Mouse (Mus musculus) kidney, postnatal 10 days (tissue): Measurements from ENCODE around the gene Rps8.
A peak's percentile ranks its signal among the peaks of the same experiment; 100 is the strongest.

ENCODE experiments used
- DNase-seq: peaks from one replicate; pipeline ENCODE4 v3.0.0; 2021; ENCODE audit warnings: mixed read lengths

Rps8 gene

GRCm38 (mm10) chr4:117148047-117148713 is 7.9 kb downstream of the Rps8 start:
- no peak for DNase-seq

GRCm38 (mm10) chr4:117146176-117146575 is 9.9 kb downstream of the Rps8 start:
- peak; percentile 92 for DNase-seq

GRCm38 (mm10) chr4:117145248-117145647 is 10.8 kb downstream of the Rps8 start:
- no peak for DNase-seq

GRCm38 (mm10) chr4:117143023-117143422 is 13.0 kb downstream of the Rps8 start:
- DNase-seq: no peak

- DNase-seq: no peak
Measured at GRCm38 (mm10) chr4:117140613-117141012, 15.4 kb downstream of the Rps8 start.

- peak; percentile 56 for DNase-seq
Measured at GRCm38 (mm10) chr4:117139217-117139612, 16.8 kb downstream of the Rps8 start.

GRCm38 (mm10) chr4:117138295-117139216 is 17.5 kb downstream of the Rps8 start:
- DNase-seq: no peak

- peak; percentile 75 for DNase-seq
Measured at GRCm38 (mm10) chr4:117136034-117136433, 20.0 kb downstream of the Rps8 start.

GRCm38 (mm10) chr4:117134601-117134995 is 21.4 kb downstream of the Rps8 start:
- no peak for DNase-seq

- peak; percentile 98 for DNase-seq
Measured at GRCm38 (mm10) chr4:117133817-117134600, 22.0 kb downstream of the Rps8 start, which contains the start of gene Plk3. Gene Plk3, minus strand, starts transcription at chr4:117133963.

GRCm38 (mm10) chr4:117133366-117133796 is 22.7 kb downstream of the Rps8 start:
- no peak for DNase-seq

- DNase-seq: no peak
Measured at GRCm38 (mm10) chr4:117132794-117133143, 23.3 kb downstream of the Rps8 start.

- no peak for DNase-seq
Measured at GRCm38 (mm10) chr4:117131890-117132793, 23.9 kb downstream of the Rps8 start.

- no peak for DNase-seq
Measured at GRCm38 (mm10) chr4:117131198-117131597, 24.8 kb downstream of the Rps8 start.

GRCm38 (mm10) chr4:117130790-117131189 is 25.3 kb downstream of the Rps8 start:
- DNase-seq: no peak

GRCm38 (mm10) chr4:117127991-117128686 is 27.9 kb downstream of the Rps8 start:
- DNase-seq: no peak

- DNase-seq: no peak
Measured at GRCm38 (mm10) chr4:117126675-117127290, 29.3 kb downstream of the Rps8 start, which contains the start of gene Tctex1d4. Gene Tctex1d4, plus strand, starts transcription at chr4:117126794.

- DNase-seq: peak; percentile 85
Measured at GRCm38 (mm10) chr4:117125910-117126674, 30.0 kb downstream of the Rps8 start.

- DNase-seq: peak; percentile 89
Measured at GRCm38 (mm10) chr4:117125348-117125909, 30.6 kb downstream of the Rps8 start, which contains the start of gene Btbd19. Gene Btbd19, minus strand, starts transcription at chr4:117125725.
